ENCODE assay signal across 11 mouse cellular contexts in genomic region chr14:31668326-31668725, GRCm38 (mm10). TPM values are rescaled to one million over a fixed set of nuclear protein-coding genes. Genes with fewer than 3 reads are reported as not detected.
DNase-seq lines count a peak whose midpoint lies in the region; ATAC-seq lines count a peak whose summit lies in the region.
"Had no signal": no experiment of that assay in that cellular context is flagged by ENCODE, and none has a peak within 500 bp of the region (broad histone marks: within the 10 kb centered on the region; RNA-seq: fewer than 3 reads in every experiment).

No protein-coding gene starts in this region.

- H3K9me3 ChIP-seq in heart, embryonic 12.5 days (replicated peaks): no peaks in the 10 kb centered on the region
- no peaks in the 10 kb centered on the region for H3K9me3 ChIP-seq in lung, embryonic 15.5 days
- H3K9me3 ChIP-seq: midbrain, embryonic 13.5 days had no signal

- H3K36me3 ChIP-seq in heart, embryonic 12.5 days: peaks cover 15% of the 10 kb centered on the region
- peaks cover 10% of the 10 kb centered on the region for H3K36me3 ChIP-seq in lung, embryonic 15.5 days

- ATAC-seq in heart, embryonic 12.5 days (ENCODE audit: insufficient number of reproducible peaks, low FRiP score): no peak
- no peak for ATAC-seq in lung, embryonic 15.5 days (ENCODE audit: borderline replicate concordance, extremely low read depth, low FRiP score, low TSS enrichment)
- ATAC-seq: midbrain, embryonic 13.5 days had no signal

- peaks cover 34% of the 10 kb centered on the region for H3K4me1 ChIP-seq in heart, embryonic 12.5 days (replicated peaks)
- H3K4me1 ChIP-seq in lung, embryonic 15.5 days: peaks cover 36% of the 10 kb centered on the region

- no peaks in the 10 kb centered on the region for H3K27me3 ChIP-seq in heart, embryonic 12.5 days (replicated peaks)
- H3K27me3 ChIP-seq in lung, embryonic 15.5 days: no peaks in the 10 kb centered on the region
- H3K27me3 ChIP-seq: midbrain, embryonic 13.5 days had no signal

- H3K4me3 ChIP-seq in heart, embryonic 12.5 days: no peak overlapping the region
- H3K4me3 ChIP-seq in lung, embryonic 15.5 days: no peak overlapping the region
- H3K4me3 ChIP-seq: midbrain, embryonic 13.5 days had no signal

- H3K9ac ChIP-seq in heart, embryonic 12.5 days: no peak overlapping the region
- no peak overlapping the region for H3K9ac ChIP-seq in lung, embryonic 15.5 days
- H3K9ac ChIP-seq: midbrain, embryonic 13.5 days had no signal

- intact Hi-C loops in heart, postnatal 36 days (cut with DNase I): no loop called here

- H3K4me2 ChIP-seq in heart, embryonic 12.5 days: no peak overlapping the region
- no peak overlapping the region for H3K4me2 ChIP-seq in lung, embryonic 15.5 days
- H3K4me2 ChIP-seq: midbrain, embryonic 13.5 days had no signal

- H3K27ac ChIP-seq in heart, embryonic 12.5 days (ENCODE audit: poor library complexity, severe bottlenecking): peak overlapping the region; percentile 52; the same call in 1 of the 2 replicates
- H3K27ac ChIP-seq in lung, embryonic 15.5 days: peak overlapping the region; percentile 78

- WGBS in heart, embryonic 12.5 days: 81% methylated on average over 13 of the region's 13 CpGs
- WGBS in lung, embryonic 15.5 days: 84% methylated on average over 13 of the region's 13 CpGs

- no peak for DNase-seq in heart, postnatal 36 days
- no peak for DNase-seq in lung, postnatal 10 days
- DNase-seq in heart, postnatal 4 days: peak; percentile 12
- DNase-seq in right cerebral cortex, postnatal 25 days: peak; percentile 50
- DNase-seq in cerebellum, adult 11-12 months: no peak
- DNase-seq in embryo, embryonic 9.5 days (ENCODE audit: extremely low spot score): no peak

RNA-seq across cellular contexts. Expression of gene Hacl1, which starts 27.2 kb away (rescaled TPM):
- polyA plus RNA-seq in heart, embryonic 12.5 days (2016; fragmentation: Nextera tagmentation; extraction: Ambion mirVana): 7.9 and 13.2 TPM in 2 replicates
- total RNA-seq in heart, postnatal 36 days (2021): 10 to 100 TPM; 12.2 to 12.7 TPM
- 9.9 and 10.9 TPM in 2 replicates for polyA plus RNA-seq in lung, embryonic 15.5 days (2015; fragmentation: Nextera tagmentation; extraction: Ambion mirVana)
- 10 to 100 TPM; 10.9 to 14.0 TPM for total RNA-seq in heart, postnatal 4 days (2021)

RNA-seq across cellular contexts. Expression of gene Btd, which starts 27.5 kb away (rescaled TPM):
- polyA plus RNA-seq in heart, embryonic 12.5 days (2016; fragmentation: Nextera tagmentation; extraction: Ambion mirVana): 23.1 and 27.8 TPM in 2 replicates
- total RNA-seq in heart, postnatal 36 days (2021): 10 to 100 TPM in 1 of 2 experiments, 1 to 10 TPM in 1; 9.3 to 12.3 TPM
- 26.0 and 28.3 TPM in 2 replicates for polyA plus RNA-seq in lung, embryonic 15.5 days (2015; fragmentation: Nextera tagmentation; extraction: Ambion mirVana)
- total RNA-seq in heart, postnatal 4 days (2021): 10 to 100 TPM; 13.0 to 14.7 TPM

RNA-seq across cellular contexts. Expression of gene Gm49387, which starts 27.6 kb away (rescaled TPM):
- 0.10 and 3.7 TPM in 2 replicates for polyA plus RNA-seq in heart, embryonic 12.5 days (2016; fragmentation: Nextera tagmentation; extraction: Ambion mirVana)
- 1 to 10 TPM in 1 of 2 experiments, under 1 TPM in 1; 0.33 to 1.7 TPM for total RNA-seq in heart, postnatal 36 days (2021)
- 2.5 and 2.8 TPM in 2 replicates for polyA plus RNA-seq in lung, embryonic 15.5 days (2015; fragmentation: Nextera tagmentation; extraction: Ambion mirVana)
- total RNA-seq in heart, postnatal 4 days (2021): 1 to 10 TPM in 1 of 2 experiments, not detected in 1; 2.8 TPM
- polyA plus RNA-seq: frontal cortex, adult 2 months; large intestine, adult 2 months; midbrain, embryonic 13.5 days had no signal

Comparison
In these comparisons a context has a peak if more than half of its experiments do, and no peak if none do; other contexts are left out.
1. DNase-seq: peak in heart, postnatal 4 days (single experiment) and right cerebral cortex, postnatal 25 days (single experiment); none in heart, postnatal 36 days (0 of 2), lung, postnatal 10 days (single experiment), cerebellum, adult 11-12 months (single experiment) and embryo, embryonic 9.5 days (single experiment).